In the genomic region with DNA sequence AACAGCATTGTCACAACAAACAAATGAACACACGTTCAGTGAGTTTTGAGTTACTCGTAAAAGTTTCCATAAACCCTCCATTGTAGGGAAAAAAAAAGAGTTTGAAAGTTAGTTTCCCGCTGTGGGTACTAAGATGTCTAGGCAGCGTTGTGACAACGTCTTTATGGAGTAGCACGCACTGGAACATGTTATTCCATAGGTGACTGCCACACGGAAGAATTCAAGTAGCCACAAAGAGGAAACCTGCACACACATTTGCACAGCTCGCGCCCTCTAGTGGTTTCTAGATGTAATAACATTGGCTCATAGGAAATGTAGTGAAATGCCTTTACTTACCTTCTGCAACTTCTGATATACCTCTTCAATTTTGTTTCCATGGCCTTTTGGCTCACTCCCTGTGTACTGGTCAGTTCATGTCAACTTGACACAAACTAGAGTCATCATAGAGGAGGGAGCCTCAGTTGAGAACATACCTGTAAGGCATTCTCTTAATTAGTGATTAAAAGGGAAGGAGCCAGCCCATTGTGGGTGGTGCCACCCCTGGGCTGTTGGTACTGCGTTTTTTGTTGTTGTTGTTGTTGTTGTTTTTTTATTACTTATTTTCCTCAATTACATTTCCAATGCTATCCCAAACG, we compare ENCODE assay signal across 8 mouse cellular contexts. TPM values are rescaled to one million over a fixed set of nuclear protein-coding genes. Genes with fewer than 3 reads are reported as not detected.
DNase-seq lines count a peak whose midpoint lies in the region; ATAC-seq and TF ChIP-seq lines count a peak whose summit lies in the region.

No protein-coding gene starts in this region.

- no peaks in the 10 kb centered on the region for H3K36me3 ChIP-seq in heart, embryonic 10.5 days
- H3K36me3 ChIP-seq in ES-Bruce4 (ENCODE audit: control insufficient read depth, insufficient read depth, low read length, poor library complexity, severe bottlenecking): no peaks in the 10 kb centered on the region
- no peaks in the 10 kb centered on the region for H3K36me3 ChIP-seq in embryonic facial prominence, embryonic 13.5 days
- H3K36me3 ChIP-seq in intestine, embryonic 16.5 days (ENCODE audit: control insufficient read depth, insufficient read depth, low read length): no peaks in the 10 kb centered on the region
- no peaks in the 10 kb centered on the region for H3K36me3 ChIP-seq in midbrain, embryonic 11.5 days (ENCODE audit: control insufficient read depth, insufficient read depth, low read length)

- intact Hi-C loops in heart, postnatal 36 days (cut with DNase I): loop anchor here (2.0 to 10.0 kb wide), 2 partner anchors 192 to 430 kb away; no protein-coding TSS in a partner anchor

- H3K9ac ChIP-seq in ES-Bruce4 (ENCODE audit: low read depth, poor library complexity, severe bottlenecking): no peak overlapping the region
- H3K9ac ChIP-seq in embryonic facial prominence, embryonic 13.5 days: no peak overlapping the region
- no peak overlapping the region for H3K9ac ChIP-seq in intestine, embryonic 16.5 days (ENCODE audit: low read depth, low read length)
- H3K9ac ChIP-seq in midbrain, embryonic 11.5 days (ENCODE audit: low read length): no peak overlapping the region

- no peak for ATAC-seq in embryonic facial prominence, embryonic 13.5 days (ENCODE audit: insufficient number of reproducible peaks, insufficient read depth, low FRiP score, low TSS enrichment, low read depth)
- peak; percentile 48; the same call in 1 of the 2 replicates for ATAC-seq in intestine, embryonic 16.5 days
- ATAC-seq in midbrain, embryonic 11.5 days (ENCODE audit: low FRiP score): peak; percentile 55

- TF ChIP-seq POLR2A in ES-Bruce4 (IDR thresholded peaks at IDR 0.05; ENCODE audit: insufficient read depth, low read length): no peak

- no peaks in the 10 kb centered on the region for H3K9me3 ChIP-seq in heart, embryonic 10.5 days
- no peaks in the 10 kb centered on the region for H3K9me3 ChIP-seq in ES-Bruce4 (replicated peaks; ENCODE audit: control insufficient read depth, insufficient read depth, low read length, poor library complexity, severe bottlenecking)
- no peaks in the 10 kb centered on the region for H3K9me3 ChIP-seq in embryonic facial prominence, embryonic 13.5 days
- no peaks in the 10 kb centered on the region for H3K9me3 ChIP-seq in intestine, embryonic 16.5 days (ENCODE audit: control insufficient read depth, low read length)
- no peaks in the 10 kb centered on the region for H3K9me3 ChIP-seq in midbrain, embryonic 11.5 days (ENCODE audit: control insufficient read depth, low read length)

- H3K4me3 ChIP-seq in heart, embryonic 10.5 days: peak overlapping the region; percentile 27; the same call in 1 of the 2 replicates
- no peak overlapping the region for H3K4me3 ChIP-seq in ES-Bruce4 (ENCODE audit: low read depth, low read length)
- no peak overlapping the region for H3K4me3 ChIP-seq in embryonic facial prominence, embryonic 13.5 days
- no peak overlapping the region for H3K4me3 ChIP-seq in intestine, embryonic 16.5 days (ENCODE audit: low read length)
- no peak overlapping the region for H3K4me3 ChIP-seq in midbrain, embryonic 11.5 days (ENCODE audit: low read depth, low read length)

- H3K4me1 ChIP-seq in heart, embryonic 10.5 days: peaks cover 7% of the 10 kb centered on the region; the same call in 1 of the 2 replicates
- H3K4me1 ChIP-seq in ES-Bruce4 (ENCODE audit: control insufficient read depth, insufficient read depth, low read length): no peaks in the 10 kb centered on the region
- H3K4me1 ChIP-seq in embryonic facial prominence, embryonic 13.5 days: no peaks in the 10 kb centered on the region
- no peaks in the 10 kb centered on the region for H3K4me1 ChIP-seq in intestine, embryonic 16.5 days (ENCODE audit: control insufficient read depth, insufficient read depth, low read length)
- no peaks in the 10 kb centered on the region for H3K4me1 ChIP-seq in midbrain, embryonic 11.5 days (ENCODE audit: control insufficient read depth, insufficient read depth, low read length)

- H3K27me3 ChIP-seq in heart, embryonic 10.5 days (ENCODE audit: insufficient read depth, poor library complexity, severe bottlenecking): no peaks in the 10 kb centered on the region
- no peaks in the 10 kb centered on the region for H3K27me3 ChIP-seq in ES-Bruce4 (ENCODE audit: control insufficient read depth, insufficient read depth, low read length, poor library complexity, severe bottlenecking)
- H3K27me3 ChIP-seq in embryonic facial prominence, embryonic 13.5 days: no peaks in the 10 kb centered on the region; the same call in 1 of the 2 replicates
- H3K27me3 ChIP-seq in intestine, embryonic 16.5 days (replicated peaks; ENCODE audit: control insufficient read depth, insufficient read depth, low read length): no peaks in the 10 kb centered on the region; the same call in 1 of the 2 replicates
- no peaks in the 10 kb centered on the region for H3K27me3 ChIP-seq in midbrain, embryonic 11.5 days (ENCODE audit: control insufficient read depth, insufficient read depth, low read length)

- peak overlapping the region; percentile 47 for H3K4me2 ChIP-seq in embryonic facial prominence, embryonic 13.5 days
- H3K4me2 ChIP-seq in intestine, embryonic 16.5 days (ENCODE audit: low read depth, low read length): 0 out of 2 replicates have a peak overlapping the region, but pooled peaks have one; percentile 1
- no peak overlapping the region for H3K4me2 ChIP-seq in midbrain, embryonic 11.5 days

- no peak for TF ChIP-seq EP300 in ES-Bruce4 (IDR thresholded peaks at IDR 0.05; ENCODE audit: insufficient read depth, low read depth, low read length)

- H3K27ac ChIP-seq in heart, embryonic 10.5 days: no peak overlapping the region
- no peak overlapping the region for H3K27ac ChIP-seq in ES-Bruce4 (ENCODE audit: insufficient read depth, low read length)
- no peak overlapping the region for H3K27ac ChIP-seq in embryonic facial prominence, embryonic 13.5 days
- no peak overlapping the region for H3K27ac ChIP-seq in intestine, embryonic 16.5 days (ENCODE audit: low read length)
- H3K27ac ChIP-seq in midbrain, embryonic 11.5 days (ENCODE audit: low read depth, low read length): no peak overlapping the region

- no peak for DNase-seq in heart, embryonic 10.5 days (ENCODE audit: low spot score)
- no peak for DNase-seq in heart, postnatal 36 days
- peak; percentile 88 for DNase-seq in midbrain, embryonic 11.5 days (ENCODE audit: low spot score, missing footprints)
- no peak for DNase-seq in gastrocnemius, adult 18-20 months (ENCODE audit: low spot score)
- no peak for DNase-seq in layer of hippocampus, adult 8-10 months (ENCODE audit: low spot score in 2 of 2)

- TF ChIP-seq CTCF in ES-Bruce4 (IDR thresholded peaks at IDR 0.05; ENCODE audit: low read depth, low read length): peak; percentile 31

- WGBS in heart, embryonic 10.5 days: 19% methylated on average over 11 of the region's 11 CpGs
- WGBS in embryonic facial prominence, embryonic 13.5 days: 18% methylated on average over 11 of the region's 11 CpGs
- 22% methylated on average over 11 of the region's 11 CpGs for WGBS in intestine, embryonic 16.5 days
- WGBS in midbrain, embryonic 11.5 days: 20% methylated on average over 11 of the region's 11 CpGs

RNA-seq across cellular contexts. Expression of gene Gbp5, which starts 19.3 kb away (rescaled TPM):
- not detected in 2 replicates for polyA plus RNA-seq in heart, embryonic 10.5 days (2016; fragmentation: Nextera tagmentation; extraction: Ambion mirVana)
- 10 to 100 TPM in 1 of 2 experiments, 1 to 10 TPM in 1; 6.7 to 11.9 TPM for total RNA-seq in heart, postnatal 36 days (2021)
- polyA plus RNA-seq in ES-Bruce4 (2011; ENCODE audit: insufficient read depth, insufficient read length, low read depth, missing spikeins): 0.66 TPM in 1 of 2 replicates, not detected in the other
- 0.07 TPM in 1 of 2 replicates, not detected in the other for polyA plus RNA-seq in embryonic facial prominence, embryonic 13.5 days (2015; fragmentation: Nextera tagmentation; extraction: Ambion mirVana)
- polyA plus RNA-seq in intestine, embryonic 16.5 days (2015; fragmentation: Nextera tagmentation; extraction: Ambion mirVana): 0.18 and 0.20 TPM in 2 replicates
- polyA plus RNA-seq in midbrain, embryonic 11.5 days (2014; fragmentation: Nextera tagmentation; extraction: Ambion mirVana): not detected in 2 replicates
- total RNA-seq in gastrocnemius, adult 18-20 months (2021): 1 to 10 TPM in 1 of 2 experiments, under 1 TPM in 1; 0.98 to 3.9 TPM
- total RNA-seq in layer of hippocampus, adult 8-10 months (2022): 1 to 10 TPM; 2.4 to 4.9 (median 3.6) TPM

RNA-seq across cellular contexts. Expression of gene Gbp7, which starts 55.7 kb away (rescaled TPM):
- polyA plus RNA-seq in heart, embryonic 10.5 days (2016; fragmentation: Nextera tagmentation; extraction: Ambion mirVana): 0.53 and 1.0 TPM in 2 replicates
- total RNA-seq in heart, postnatal 36 days (2021): 10 to 100 TPM in 1 of 2 experiments, 1 to 10 TPM in 1; 8.5 to 14.3 TPM
- 8.7 and 10.6 TPM in 2 replicates for polyA plus RNA-seq in ES-Bruce4 (2011; ENCODE audit: insufficient read depth, insufficient read length, low read depth, missing spikeins)
- 1.7 and 1.8 TPM in 2 replicates for polyA plus RNA-seq in embryonic facial prominence, embryonic 13.5 days (2015; fragmentation: Nextera tagmentation; extraction: Ambion mirVana)
- 6.8 and 7.2 TPM in 2 replicates for polyA plus RNA-seq in intestine, embryonic 16.5 days (2015; fragmentation: Nextera tagmentation; extraction: Ambion mirVana)
- polyA plus RNA-seq in midbrain, embryonic 11.5 days (2014; fragmentation: Nextera tagmentation; extraction: Ambion mirVana): 1.7 and 1.9 TPM in 2 replicates
- total RNA-seq in gastrocnemius, adult 18-20 months (2021): 1 to 10 TPM; 2.8 to 6.9 TPM
- 1 to 10 TPM; 1.9 to 5.2 (median 3.1) TPM for total RNA-seq in layer of hippocampus, adult 8-10 months (2022)
